Mouse (Mus musculus) midbrain, embryonic 16.5 days (tissue): ENCODE data around the gene Palld. TPM values are rescaled to one million over a fixed set of nuclear protein-coding genes. Genes with fewer than 3 reads are reported as not detected.

Experiments used
- ATAC-seq: fragments of 200-750 bp; cut with Nextera tagmentation; 2 replicates; pipeline ENCODE4 v1.8.0; 2017; ENCODE audit warnings: moderate TSS enrichment
- H3K27ac ChIP-seq: fragments of 300-500 bp; sonication (generic); 2 replicates; pipeline ENCODE4 v1.5.1; 2014; ENCODE audit warnings: mild to moderate bottlenecking, low read length, mixed read lengths
- H3K27me3 ChIP-seq: fragments of 300-500 bp; sonication (generic); 2 replicates; pipeline ENCODE4 v1.6.1; 2014; ENCODE audit warnings: low read depth, low read length, mixed read lengths; ENCODE audit not compliant: control insufficient read depth, insufficient read depth
- H3K36me3 ChIP-seq: fragments of 300-500 bp; sonication (generic); 2 replicates; pipeline ENCODE4 v1.6.1; 2014; ENCODE audit warnings: mild to moderate bottlenecking, low read length, moderate library complexity, mixed read lengths; ENCODE audit not compliant: control insufficient read depth, insufficient read depth
- H3K4me1 ChIP-seq: fragments of 300-500 bp; sonication (generic); 2 replicates; pipeline ENCODE4 v1.6.1; 2014; ENCODE audit warnings: mild to moderate bottlenecking, low read length, mixed read lengths; ENCODE audit not compliant: control insufficient read depth, insufficient read depth
- H3K4me2 ChIP-seq: fragments of 300-500 bp; sonication (generic); 2 replicates; pipeline ENCODE4 v1.6.1; 2014; ENCODE audit warnings: mild to moderate bottlenecking, low read length, mixed read lengths
- H3K4me3 ChIP-seq: fragments of 300-500 bp; sonication (generic); 2 replicates; pipeline ENCODE4 v1.5.1; 2014; ENCODE audit warnings: low read depth, mild to moderate bottlenecking, low read length, moderate library complexity, mixed read lengths
- H3K9ac ChIP-seq: fragments of 300-500 bp; sonication (generic); 2 replicates; pipeline ENCODE4 v1.6.1; 2014; ENCODE audit warnings: low read depth, low read length, mixed read lengths
- H3K9me3 ChIP-seq: fragments of 300-500 bp; sonication (generic); replicated peaks from 2 replicates; pipeline ENCODE4 v1.6.1; 2014; ENCODE audit warnings: mild to moderate bottlenecking, low read length, mixed read lengths; ENCODE audit not compliant: control insufficient read depth, poor library complexity, severe bottlenecking
- WGBS: fragments of 180-500 bp; shearing (Covaris S2); extraction: QIAGEN DNeasy Blood & Tissue Kit; methylation state at CpG from one replicate; pipeline ENCODE4 v1.1.7; 2014; 5-methylcytosine and 5-hydroxymethylcytosine counted together
- polyA plus RNA-seq: library from polyadenylated mRNA; unstranded; fragments of >200 nt; fragmentation: Nextera tagmentation; extraction: Ambion mirVana; gene quantifications from 2 replicates; pipeline ENCODE4 v1.2.1, GENCODE M21; 2015

Palld gene
- polyA plus RNA-seq, 1 experiment from 2014 or later, result 15.4 TPM

DNA sequence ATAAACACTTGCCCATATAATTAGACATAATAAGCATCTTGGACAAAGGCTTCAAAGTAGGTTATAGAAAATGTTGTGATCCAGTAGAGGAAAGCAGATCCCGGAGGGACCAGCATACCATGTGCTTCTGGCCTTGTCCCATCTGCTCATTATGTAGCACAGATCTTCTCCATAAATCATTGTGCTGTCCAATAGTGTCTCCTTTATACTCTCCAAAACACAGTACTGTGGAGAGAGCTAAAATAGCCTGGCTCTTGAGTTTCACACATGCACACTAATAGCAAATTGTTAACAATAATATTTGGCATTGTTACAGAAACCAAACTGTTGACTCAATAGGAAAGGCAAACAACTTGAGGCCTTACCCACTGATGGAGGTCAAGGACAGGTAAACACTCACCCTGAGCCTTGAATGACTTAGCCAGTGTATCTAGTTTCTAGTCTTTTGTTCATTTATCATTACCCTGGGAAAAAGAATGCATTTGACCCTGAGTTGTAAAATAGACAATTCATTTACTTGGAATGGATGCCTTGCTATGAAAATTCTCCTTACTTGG, 105.0 kb downstream of the Palld start:
- Histone ChIP-seq H3K27ac (no peak overlapping the region), H3K9ac (no peak overlapping the region), H3K4me2 (no peak overlapping the region), H3K4me1 (no peaks in the 10 kb centered on the region), H3K4me3 (no peak overlapping the region), H3K27me3 (no peaks in the 10 kb centered on the region), H3K36me3 (no peaks in the 10 kb centered on the region), H3K9me3 (no peaks in the 10 kb centered on the region)
- no peak for ATAC-seq
- WGBS, result 79% methylated on average over 1 of the region's 1 CpGs

DNA sequence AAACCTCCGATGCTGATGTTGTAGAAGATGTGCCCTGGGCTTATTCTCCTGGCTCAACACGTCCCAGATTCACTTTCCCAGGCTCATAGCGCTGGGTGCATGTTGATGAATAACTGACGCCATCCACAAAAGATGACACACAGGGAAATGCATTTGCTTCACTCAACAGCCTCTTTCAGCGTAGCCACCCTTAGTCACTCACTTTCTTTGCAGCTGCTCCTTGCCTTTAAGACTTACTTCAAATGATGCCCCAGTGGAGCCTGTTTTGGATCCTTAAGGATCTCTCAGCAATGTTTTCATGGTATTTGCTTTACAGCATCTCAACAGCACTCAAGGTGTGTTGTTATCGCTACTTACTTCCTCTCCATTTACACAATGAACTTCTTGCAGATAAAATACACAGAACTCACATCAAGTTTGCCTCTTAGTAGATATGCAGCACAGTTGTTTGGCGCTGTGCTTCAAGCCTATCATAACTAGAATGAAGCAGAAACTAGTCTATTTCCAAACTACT, 105.9 kb downstream of the Palld start:
- no peak for ATAC-seq

DNA sequence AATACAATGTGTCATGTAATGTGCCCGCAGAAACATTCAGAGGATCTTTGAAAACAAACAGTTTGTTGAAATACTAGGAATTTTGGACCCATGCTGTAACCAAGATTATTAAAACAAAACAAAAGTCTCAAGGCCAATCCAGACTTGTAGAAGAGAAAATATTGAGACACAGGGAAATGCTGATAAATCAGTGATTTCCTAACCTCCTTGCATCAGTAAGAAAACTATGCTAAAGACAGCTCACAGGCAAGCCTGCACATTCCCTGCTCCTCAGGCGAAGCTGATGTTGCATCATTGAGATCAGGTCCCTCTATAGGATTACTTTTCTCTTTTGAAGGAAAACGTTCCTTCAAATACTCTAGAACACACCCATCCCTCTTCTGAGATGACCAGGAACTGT, 112.5 kb downstream of the Palld start:
- H3K9me3 ChIP-seq, result no peaks in the 10 kb centered on the region
- H3K36me3 ChIP-seq, result no peaks in the 10 kb centered on the region
- no peak overlapping the region for H3K27ac ChIP-seq
- H3K27me3 ChIP-seq, result no peaks in the 10 kb centered on the region
- H3K4me2 ChIP-seq, result no peak overlapping the region
- 82% methylated on average over 3 of the region's 3 CpGs for WGBS
- no peaks in the 10 kb centered on the region for H3K4me1 ChIP-seq
- no peak for ATAC-seq
- H3K4me3 ChIP-seq, result no peak overlapping the region
- no peak overlapping the region for H3K9ac ChIP-seq

More for the DNA sequence above, 105.9 kb downstream of the Palld start:
- H3K36me3 ChIP-seq, result no peaks in the 10 kb centered on the region
- no peak overlapping the region for H3K27ac ChIP-seq
- no peaks in the 10 kb centered on the region for H3K9me3 ChIP-seq
- H3K27me3 ChIP-seq, result no peaks in the 10 kb centered on the region
- H3K4me2 ChIP-seq, result no peak overlapping the region
- H3K4me3 ChIP-seq, result no peak overlapping the region
- H3K4me1 ChIP-seq, result no peaks in the 10 kb centered on the region
- no peak overlapping the region for H3K9ac ChIP-seq
- WGBS, result 88% methylated on average over 7 of the region's 7 CpGs

- ATAC-seq, result no peak
- Histone ChIP-seq H3K9me3 (no peaks in the 10 kb centered on the region), H3K4me2 (no peak overlapping the region), H3K27ac (no peak overlapping the region), H3K4me3 (no peak overlapping the region), H3K4me1 (no peaks in the 10 kb centered on the region), H3K9ac (no peak overlapping the region), H3K27me3 (no peaks in the 10 kb centered on the region), H3K36me3 (no peaks in the 10 kb centered on the region)
- WGBS, result 92% methylated on average over 5 of the region's 5 CpGs
Observed at GRCm38 (mm10) chr8:61789289-61789688, 113.2 kb downstream of the Palld start.

DNA sequence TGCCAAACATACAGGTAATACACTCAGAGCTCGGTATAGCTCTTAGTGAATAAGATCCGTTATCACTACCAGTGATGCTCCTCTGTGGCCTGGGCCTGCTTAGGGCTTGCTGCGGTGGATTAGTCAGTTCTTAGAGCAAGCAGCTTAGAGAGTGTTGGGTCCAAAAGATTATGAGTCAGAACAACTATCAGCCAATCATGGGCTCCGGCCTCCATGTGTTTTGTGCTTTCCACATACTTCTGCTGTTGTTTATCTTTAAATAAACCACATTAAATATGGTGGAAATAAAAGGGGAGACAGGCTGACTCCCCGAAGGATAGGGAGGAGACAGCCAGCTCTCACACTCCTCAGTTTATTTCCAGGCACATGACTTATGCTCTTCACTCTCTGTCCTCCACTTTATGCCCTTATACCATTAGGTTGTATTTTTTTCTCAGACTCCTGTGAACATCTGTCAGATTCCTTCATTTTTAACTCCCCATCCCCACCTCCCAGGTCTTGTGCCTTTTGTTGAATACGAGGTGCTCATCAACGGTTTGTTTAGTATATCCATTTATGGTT, 119.5 kb downstream of the Palld start:
- Histone ChIP-seq H3K4me3 (no peak overlapping the region), H3K27me3 (no peaks in the 10 kb centered on the region), H3K9me3 (no peaks in the 10 kb centered on the region), H3K27ac (no peak overlapping the region), H3K9ac (no peak overlapping the region), H3K36me3 (no peaks in the 10 kb centered on the region), H3K4me2 (no peak overlapping the region), H3K4me1 (no peaks in the 10 kb centered on the region)
- WGBS, result 83% methylated on average over 7 of the region's 7 CpGs
- ATAC-seq, result no peak

DNA sequence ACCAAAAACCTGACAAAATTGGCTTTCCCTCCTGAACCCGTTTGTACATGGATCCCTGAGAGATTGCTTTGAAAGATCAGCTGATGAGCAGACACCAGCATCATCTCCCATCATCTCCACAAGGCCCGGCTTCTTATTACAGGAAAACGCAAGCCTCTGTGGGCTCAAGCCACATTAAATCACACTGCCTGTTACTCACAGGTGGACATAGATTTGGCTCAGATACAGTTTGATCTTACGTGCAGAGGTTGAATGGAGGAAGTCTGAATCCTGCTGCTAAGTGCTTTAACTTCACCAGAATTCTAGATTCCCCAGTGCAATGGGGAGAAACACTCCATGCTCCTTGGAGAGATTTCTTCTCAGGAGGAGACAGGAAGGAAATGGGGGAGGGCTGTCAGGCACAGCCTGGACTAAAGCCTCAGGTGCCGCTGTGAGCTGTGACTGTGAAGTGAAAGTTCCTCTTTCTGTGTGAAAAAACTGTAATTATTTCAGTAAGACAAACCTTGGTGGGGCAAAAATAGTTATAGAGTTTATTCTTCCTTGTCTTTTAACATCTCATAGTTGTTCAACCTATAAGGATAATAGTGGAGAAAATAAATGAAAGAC, 121.7 kb downstream of the Palld start:
- Histone ChIP-seq H3K4me2 (no peak overlapping the region), H3K9me3 (no peaks in the 10 kb centered on the region), H3K27me3 (no peaks in the 10 kb centered on the region), H3K27ac (no peak overlapping the region), H3K4me3 (no peak overlapping the region), H3K36me3 (no peaks in the 10 kb centered on the region), H3K4me1 (no peaks in the 10 kb centered on the region), H3K9ac (no peak overlapping the region)
- no peak for ATAC-seq
- 70% methylated on average over 5 of the region's 5 CpGs for WGBS

GRCm38 (mm10) chr8:61778194-61778593, 124.3 kb downstream of the Palld start:
- 90% methylated on average over 3 of the region's 3 CpGs for WGBS
- Histone ChIP-seq H3K27me3 (no peaks in the 10 kb centered on the region), H3K36me3 (no peaks in the 10 kb centered on the region), H3K4me1 (no peaks in the 10 kb centered on the region), H3K4me2 (no peak overlapping the region), H3K9me3 (no peaks in the 10 kb centered on the region), H3K27ac (no peak overlapping the region), H3K4me3 (no peak overlapping the region), H3K9ac (no peak overlapping the region)
- ATAC-seq, result no peak

- no peak overlapping the region for H3K27ac ChIP-seq
- H3K9ac ChIP-seq, result no peak overlapping the region
- no peak for ATAC-seq
- no peaks in the 10 kb centered on the region for H3K27me3 ChIP-seq
- no peak overlapping the region for H3K4me3 ChIP-seq
- no peaks in the 10 kb centered on the region for H3K4me1 ChIP-seq
- H3K4me2 ChIP-seq, result no peak overlapping the region
- no peaks in the 10 kb centered on the region for H3K9me3 ChIP-seq
- no peaks in the 10 kb centered on the region for H3K36me3 ChIP-seq
- WGBS, result 65% methylated on average over 9 of the region's 9 CpGs
Observed at GRCm38 (mm10) chr8:61776560-61776959, 125.9 kb downstream of the Palld start.

DNA sequence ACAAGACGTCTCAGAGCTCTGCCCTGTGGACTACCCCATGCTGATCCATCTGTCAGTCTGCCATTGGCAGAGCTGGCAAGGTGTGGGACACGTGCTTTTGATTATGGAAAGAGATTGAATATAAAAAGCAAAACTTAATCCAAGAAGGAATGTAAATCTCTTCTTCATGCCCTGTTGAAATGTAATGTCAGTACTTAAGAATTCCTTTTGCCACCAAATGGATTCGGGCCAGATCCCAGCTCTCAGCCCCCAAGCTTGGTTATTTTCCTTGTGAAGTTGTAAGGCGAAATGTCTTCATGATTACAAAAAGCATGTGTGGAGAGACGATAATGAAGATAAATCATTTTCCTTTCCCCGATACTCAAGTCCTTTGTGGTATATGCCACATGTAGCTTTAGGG, 126.6 kb downstream of the Palld start:
- H3K4me2 ChIP-seq, result no peak overlapping the region
- no peaks in the 10 kb centered on the region for H3K36me3 ChIP-seq
- WGBS, result 58% methylated on average over 6 of the region's 6 CpGs
- no peak overlapping the region for H3K9ac ChIP-seq
- H3K27ac ChIP-seq, result no peak overlapping the region
- H3K27me3 ChIP-seq, result no peaks in the 10 kb centered on the region
- H3K4me1 ChIP-seq, result no peaks in the 10 kb centered on the region
- no peak for ATAC-seq
- no peaks in the 10 kb centered on the region for H3K9me3 ChIP-seq
- H3K4me3 ChIP-seq, result no peak overlapping the region
